Mouse (Mus musculus) myocyte (in vitro differentiated cells): ENCODE measurements at regions not wholly inside any gene's neighbourhood (a gene's known extent, or its start where the extent isn't known, plus 50 kb on each side); places are given as distances from the start of the nearest gene placed in this dataset.

Source experiments
- H3K27me3 ChIP-seq: one replicate; pipeline ENCODE4 v1.6.1; 2011; ENCODE audit not compliant: control insufficient read depth, insufficient read depth, insufficient read length
- H3K36me3 ChIP-seq: one replicate; pipeline ENCODE4 v1.6.1; 2011; ENCODE audit not compliant: control insufficient read depth, insufficient read depth
- H3K4me2 ChIP-seq: one replicate; pipeline ENCODE4 v1.6.1; 2011; ENCODE audit warnings: low read depth, control low read depth
- H3K4me3 ChIP-seq: one replicate; pipeline ENCODE4 v1.5.1; 2011; ENCODE audit warnings: mild to moderate bottlenecking, control low read depth, moderate library complexity
- H3K79me2 ChIP-seq: one replicate; pipeline ENCODE4 v1.6.1; 2011; ENCODE audit not compliant: control insufficient read depth, insufficient read depth
- H3ac ChIP-seq: one replicate; pipeline ENCODE4 v1.6.1; 2011; ENCODE audit not compliant: control insufficient read depth, insufficient read length
- CEBPB ChIP-seq: IDR thresholded peaks from 2 replicates; pipeline ENCODE4 v1.6.1; 2011; ENCODE audit warnings: mild to moderate bottlenecking, moderate library complexity; ENCODE audit not compliant: poor library complexity, insufficient read depth, severe bottlenecking
- E2F4 ChIP-seq: IDR thresholded peaks from one replicate; pipeline ENCODE4 v1.6.1; 2011; ENCODE audit warnings: mild to moderate bottlenecking, control low read depth, moderate library complexity; ENCODE audit not compliant: insufficient read depth
- MAX ChIP-seq: IDR thresholded peaks from one replicate; pipeline ENCODE4 v1.6.1; 2011; ENCODE audit warnings: low read depth, mild to moderate bottlenecking, control low read depth
- MYOD1 ChIP-seq, 3 experiments: IDR thresholded peaks; one replicate each; pipeline ENCODE4 v1.6.1; 2011; ENCODE audit warnings: control low read depth in 2 of 3, low read depth in 2 of 3, mild to moderate bottlenecking in 2 of 3, moderate library complexity in 1 of 3; ENCODE audit not compliant: insufficient read length in 2 of 3, control insufficient read depth in 1 of 3
- MYOG ChIP-seq, 3 experiments: IDR thresholded peaks; one replicate each; pipeline ENCODE4 v1.6.1; 2011; ENCODE audit warnings: control low read depth in 2 of 3, low read depth in 2 of 3, mild to moderate bottlenecking in 2 of 3; ENCODE audit not compliant: insufficient read length in 2 of 3, control insufficient read depth in 1 of 3, insufficient read depth in 1 of 3
- POLR2A ChIP-seq: IDR thresholded peaks from one replicate; pipeline ENCODE4 v1.6.1; 2011; ENCODE audit warnings: low read depth, mild to moderate bottlenecking, control low read depth, moderate library complexity; ENCODE audit not compliant: insufficient read length
- POLR2AphosphoS2 ChIP-seq: IDR thresholded peaks from one replicate; pipeline ENCODE4 v1.6.1; 2011; ENCODE audit warnings: low read depth, control low read depth; ENCODE audit not compliant: insufficient read length
- REST ChIP-seq: IDR thresholded peaks from one replicate; pipeline ENCODE4 v1.6.1; 2011; ENCODE audit warnings: mild to moderate bottlenecking, control low read depth, moderate library complexity; ENCODE audit not compliant: insufficient read depth, insufficient read length
- SRF ChIP-seq: IDR thresholded peaks from one replicate; pipeline ENCODE4 v1.6.1; 2011; ENCODE audit warnings: low read depth; ENCODE audit not compliant: control insufficient read depth, insufficient read length
- TCF12 ChIP-seq: IDR thresholded peaks from one replicate; pipeline ENCODE4 v1.6.1; 2011; ENCODE audit warnings: mild to moderate bottlenecking, control low read depth; ENCODE audit not compliant: poor library complexity, insufficient read depth, severe bottlenecking
- TCF3 ChIP-seq: IDR thresholded peaks from one replicate; pipeline ENCODE4 v1.6.1; 2011; ENCODE audit warnings: low read depth, control low read depth; ENCODE audit not compliant: insufficient read length
- USF1 ChIP-seq: IDR thresholded peaks from one replicate; pipeline ENCODE4 v1.6.1; 2011; ENCODE audit warnings: low read depth, mild to moderate bottlenecking, control low read depth, moderate library complexity

GRCm38 (mm10) chr10:118091476-118091875 is 50.1 kb upstream of the Mdm1 start:
- H3K4me3 ChIP-seq: no peak overlapping the region
- H3K4me2 ChIP-seq: no peak overlapping the region
- no peaks in the 10 kb centered on the region for H3K36me3 ChIP-seq
- no peaks in the 10 kb centered on the region for H3K27me3 ChIP-seq
- TF ChIP-seq CEBPB: no peak
- TF ChIP-seq TCF12: no peak
- TF ChIP-seq TCF3: no peak
- no peak for TF ChIP-seq SRF
- TF ChIP-seq MYOD1 (IDR thresholded peaks at IDR 0.05; ENCODE audit: control insufficient read depth in 1 of 3, insufficient read length in 2 of 3, low read depth in 2 of 3): no peak
- no peak for TF ChIP-seq MAX
- no peak for TF ChIP-seq POLR2A
- no peak for TF ChIP-seq REST
- no peak for TF ChIP-seq USF1
- TF ChIP-seq MYOG (IDR thresholded peaks at IDR 0.05; ENCODE audit: control insufficient read depth in 1 of 3, insufficient read depth in 1 of 3, insufficient read length in 2 of 3, low read depth in 2 of 3): no peak
- TF ChIP-seq E2F4: no peak
- TF ChIP-seq POLR2AphosphoS2: no peak
- H3ac ChIP-seq: no peak overlapping the region
- no peaks in the 10 kb centered on the region for H3K79me2 ChIP-seq
